Mouse (Mus musculus) cerebellum, adult 11-12 months (tissue): ENCODE data around the gene Plcg2.

Source experiments
- DNase-seq: peaks from one replicate; pipeline ENCODE4 v3.0.0; 2022

The Plcg2 gene

DNA sequence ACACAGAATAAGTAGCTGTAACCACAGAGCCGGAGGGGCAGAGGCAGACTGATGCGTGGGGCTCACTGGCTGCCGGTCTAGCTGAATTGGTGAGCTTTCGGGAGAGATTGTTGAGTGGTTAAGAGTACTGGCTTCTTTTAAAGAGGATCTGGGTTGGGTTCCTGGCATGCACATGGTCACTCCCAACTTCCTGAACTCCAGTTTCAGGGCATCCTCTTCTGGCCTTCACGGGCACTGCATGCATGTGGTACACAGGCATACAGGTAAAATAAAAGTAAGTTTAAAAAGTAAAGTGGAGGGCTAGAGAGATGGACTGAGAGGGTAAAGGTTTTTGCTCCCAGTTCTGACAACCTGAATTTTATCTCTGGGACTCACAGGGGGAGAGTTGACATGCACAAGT, 52.4 kb downstream of the Plcg2 start:
- no peak for DNase-seq

DNA sequence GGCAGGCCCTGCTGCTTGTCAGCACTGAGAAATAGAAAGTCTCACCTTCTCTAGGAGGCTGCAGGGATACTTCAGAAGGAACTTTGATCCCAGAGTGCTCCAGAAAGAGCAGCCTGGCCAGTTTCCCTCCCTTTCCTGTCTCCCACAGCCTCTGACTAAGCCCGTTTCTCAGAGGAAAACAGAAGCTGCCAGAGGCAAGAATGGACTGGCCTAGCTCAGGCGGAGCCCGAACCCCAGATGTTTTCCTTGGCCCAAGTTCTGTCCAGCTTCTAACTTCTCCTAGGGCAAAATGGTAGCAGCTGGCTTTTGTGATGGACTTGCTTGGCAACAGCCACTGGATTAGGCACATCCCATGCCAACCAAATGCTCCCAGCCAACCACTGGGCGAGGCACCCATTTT, 62.9 kb downstream of the Plcg2 start:
- DNase-seq = no peak

- no peak for DNase-seq
Observed at GRCm38 (mm10) chr8:117561735-117562361, 63.8 kb downstream of the Plcg2 start.

DNA sequence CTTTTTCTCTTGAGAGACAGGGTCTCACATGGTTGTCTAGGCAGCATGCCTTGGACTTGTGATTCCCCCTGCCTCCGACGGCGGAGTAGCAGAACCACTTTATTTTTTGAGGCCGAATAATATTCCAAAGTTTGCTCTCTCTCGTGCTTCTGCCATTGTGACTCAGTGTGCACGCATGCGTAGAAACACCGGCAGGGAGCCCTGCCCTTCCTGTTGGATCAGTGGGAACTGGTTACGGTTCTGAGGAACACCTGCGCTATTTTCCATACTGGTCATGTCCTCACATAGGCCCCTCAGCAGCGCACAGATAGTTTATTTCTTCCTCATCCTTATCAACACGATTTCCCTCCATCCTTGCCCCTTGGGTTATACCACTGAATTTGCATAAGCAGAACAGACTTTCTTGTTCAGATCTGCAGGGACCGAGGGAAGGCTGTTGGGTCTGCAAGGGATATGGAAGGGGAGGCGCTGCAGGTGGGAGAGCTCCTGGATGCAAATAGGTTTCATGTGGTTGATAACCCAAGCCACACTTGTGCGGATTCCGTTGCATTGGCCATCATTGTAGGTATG, 64.4 kb downstream of the Plcg2 start:
- DNase-seq = no peak

DNA sequence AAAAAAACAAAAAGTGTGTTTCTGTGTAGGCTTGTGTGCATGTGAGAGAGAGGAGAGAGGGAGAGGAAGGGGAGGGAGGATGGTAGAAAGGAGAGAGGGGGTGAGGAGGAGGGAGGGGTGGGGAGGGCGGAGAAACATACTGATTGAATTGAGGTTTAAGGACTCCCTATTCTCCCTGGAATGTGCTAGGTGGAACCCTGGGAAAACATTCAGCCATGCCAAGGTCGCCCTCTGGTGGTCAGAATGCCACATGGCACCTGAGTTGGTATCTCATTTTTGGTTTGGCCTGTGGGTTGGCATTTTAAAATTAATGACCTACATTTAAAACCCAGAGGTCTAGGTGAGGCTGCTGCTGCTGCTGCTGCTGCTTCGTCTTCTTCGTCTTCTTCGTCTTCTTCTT, 71.3 kb downstream of the Plcg2 start:
- peak; percentile 38 for DNase-seq

DNA sequence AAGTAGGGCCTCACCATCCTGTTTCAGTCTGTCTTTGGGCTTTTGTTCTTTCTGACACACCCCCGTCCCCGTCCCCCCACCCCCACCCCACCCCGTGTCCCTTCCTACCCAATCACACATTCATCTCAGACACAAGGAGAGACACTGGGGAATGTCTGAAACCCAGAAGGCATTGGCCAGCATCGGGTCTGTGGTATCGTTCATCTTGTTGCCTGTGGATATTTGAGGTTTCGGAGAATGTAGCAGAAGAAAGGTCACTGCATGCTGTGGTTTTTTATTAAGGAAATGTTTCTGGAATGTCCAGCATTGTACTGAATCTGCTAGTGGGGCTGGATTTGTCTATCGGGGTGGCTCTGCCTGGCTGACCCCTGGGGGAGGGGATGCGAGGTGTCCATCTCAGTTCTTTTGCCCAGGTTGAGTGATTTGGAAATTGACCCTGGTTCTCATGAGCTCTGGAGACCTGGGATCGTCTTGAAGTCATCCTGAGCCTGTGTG, 78.2 kb downstream of the Plcg2 start:
- no peak for DNase-seq

- no peak for DNase-seq
Observed at GRCm38 (mm10) chr8:117577059-117577458, 79.0 kb downstream of the Plcg2 start.

DNA sequence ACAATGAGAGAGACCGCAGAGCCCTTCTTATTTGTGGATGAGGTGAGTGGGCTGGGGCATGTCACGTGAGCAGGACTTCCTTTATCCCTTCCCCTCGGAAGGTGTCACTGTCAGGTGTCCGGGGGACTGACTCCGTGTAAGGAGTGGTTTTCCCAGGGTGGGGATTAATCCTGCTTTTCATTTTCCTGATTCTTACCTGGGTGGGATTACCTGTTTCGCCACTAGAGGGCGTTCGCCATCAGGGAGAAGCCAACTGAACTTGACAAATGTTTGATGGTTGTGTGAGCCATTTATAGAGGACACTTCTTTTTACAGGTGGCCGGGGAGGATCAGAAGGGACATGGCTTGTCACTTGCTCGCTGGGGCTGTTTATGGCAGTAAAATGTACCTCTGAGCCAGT, 79.8 kb downstream of the Plcg2 start:
- no peak for DNase-seq

- no peak for DNase-seq
Observed at GRCm38 (mm10) chr8:117578856-117579255, 80.8 kb downstream of the Plcg2 start.

- no peak for DNase-seq
Observed at GRCm38 (mm10) chr8:117593862-117594261, 95.8 kb downstream of the Plcg2 start.

- DNase-seq = no peak
Observed at GRCm38 (mm10) chr8:117595001-117595400, 96.9 kb downstream of the Plcg2 start.

GRCm38 (mm10) chr8:117596777-117597176, 98.7 kb downstream of the Plcg2 start:
- no peak for DNase-seq

GRCm38 (mm10) chr8:117600839-117601238, 102.7 kb downstream of the Plcg2 start:
- no peak for DNase-seq

GRCm38 (mm10) chr8:117604101-117604500, 106.0 kb downstream of the Plcg2 start:
- DNase-seq = no peak

GRCm38 (mm10) chr8:117604671-117605070, 106.6 kb downstream of the Plcg2 start:
- DNase-seq = peak; percentile 85

- peak; percentile 74 for DNase-seq
Observed at GRCm38 (mm10) chr8:117605201-117605600, 107.1 kb downstream of the Plcg2 start.

DNA sequence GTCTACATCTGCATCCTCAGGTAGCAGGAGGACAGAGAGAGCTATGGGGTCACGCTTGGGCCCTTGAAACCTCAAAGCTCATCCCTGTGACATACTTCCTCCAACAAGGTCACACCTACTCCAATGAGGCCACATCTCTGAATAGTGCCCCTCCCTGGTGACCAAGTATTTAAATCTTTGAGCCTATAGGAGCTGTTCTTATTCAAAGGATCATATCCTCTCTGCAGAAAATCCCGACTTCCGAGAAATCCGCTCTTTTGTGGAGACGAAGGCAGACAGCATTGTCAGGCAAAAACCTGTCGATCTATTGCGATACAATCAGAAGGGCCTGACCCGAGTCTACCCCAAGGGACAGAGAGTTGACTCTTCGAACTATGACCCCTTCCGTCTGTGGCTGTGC, 112.4 kb downstream of the Plcg2 start:
- no peak for DNase-seq

GRCm38 (mm10) chr8:117612861-117613260, 114.8 kb downstream of the Plcg2 start:
- DNase-seq = no peak

- DNase-seq = peak; percentile 39
Observed at GRCm38 (mm10) chr8:117626040-117626838, 128.1 kb downstream of the Plcg2 start.

DNA sequence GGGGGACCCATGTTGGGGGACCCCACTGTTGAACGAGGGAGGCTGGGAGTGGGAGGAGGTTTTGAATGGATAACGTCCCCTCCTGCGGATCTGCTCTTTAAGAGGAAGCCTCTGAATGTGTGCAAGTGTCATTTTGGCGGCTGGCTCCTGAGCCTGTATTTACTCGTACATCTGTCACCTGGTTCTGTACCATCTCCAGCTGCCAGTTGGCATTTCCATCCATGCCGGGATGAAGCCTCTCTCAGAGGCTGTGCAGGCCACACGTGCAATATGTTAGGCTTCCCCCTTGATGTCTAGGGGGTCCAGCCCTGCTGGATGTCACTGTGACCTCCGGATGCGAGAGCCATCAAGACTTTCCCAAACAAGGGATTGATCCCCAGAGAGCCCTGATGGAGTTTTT, 129.0 kb downstream of the Plcg2 start:
- DNase-seq = no peak

DNA sequence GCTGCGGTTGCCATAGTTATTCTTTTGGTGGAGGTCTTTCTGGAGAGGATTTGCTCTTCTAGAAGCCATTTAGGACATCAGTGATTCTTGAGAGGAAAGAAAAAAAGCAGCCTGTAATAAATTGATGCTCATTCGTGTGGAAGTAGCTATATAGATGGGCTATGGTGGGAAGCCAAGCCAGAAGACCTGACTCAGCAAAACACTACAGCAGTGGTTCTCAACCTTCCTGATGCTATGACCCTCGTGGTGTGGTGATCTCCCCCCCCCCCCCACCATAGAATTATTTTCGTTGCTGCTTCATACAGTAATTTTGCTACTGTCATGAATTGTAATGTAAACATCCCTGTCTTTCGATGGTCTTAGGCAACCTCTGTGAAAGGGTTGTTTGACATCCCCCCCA, 134.4 kb downstream of the Plcg2 start:
- DNase-seq = no peak

DNA sequence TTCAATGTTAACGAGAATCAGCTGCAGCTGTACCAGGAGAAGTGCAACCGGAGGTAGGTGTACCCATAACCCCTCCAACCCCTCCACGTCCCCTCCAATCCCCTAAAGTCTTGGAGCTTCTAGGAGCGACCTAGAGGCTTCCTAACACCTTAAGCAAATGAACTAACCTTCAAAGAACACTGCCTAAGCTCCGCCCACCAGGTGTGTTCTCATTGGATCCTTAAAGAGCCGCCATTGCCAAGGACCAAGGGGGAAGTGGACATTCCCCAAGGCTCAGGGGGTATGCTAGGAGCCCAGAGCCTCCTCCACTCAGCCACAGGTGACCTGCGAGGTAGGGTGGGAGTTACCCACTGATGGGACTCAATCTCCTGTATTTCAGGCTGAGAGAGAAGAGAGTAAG, 136.3 kb downstream of the Plcg2 start:
- DNase-seq = no peak

DNA sequence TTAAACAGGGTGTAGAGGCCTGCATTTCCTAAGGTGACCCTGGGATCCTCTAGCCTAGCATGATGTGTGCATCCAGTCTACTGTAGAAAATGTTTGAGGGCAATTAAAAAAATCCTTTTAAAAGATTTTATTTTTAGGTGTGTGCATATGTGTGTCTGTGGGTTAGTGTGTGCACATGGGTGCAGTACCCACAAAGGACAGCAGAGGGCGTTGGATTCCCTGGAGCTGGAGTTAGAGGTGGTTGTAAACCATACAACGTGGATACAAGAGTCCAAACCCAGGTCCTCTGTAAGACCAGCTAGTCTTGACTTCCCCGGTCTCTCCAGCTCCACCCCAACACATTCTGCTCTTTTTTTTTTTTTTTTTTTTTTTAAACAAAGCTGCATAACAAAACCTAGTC, 139.4 kb downstream of the Plcg2 start:
- DNase-seq = no peak

- DNase-seq = no peak
Observed at GRCm38 (mm10) chr8:117639631-117640030, 141.5 kb downstream of the Plcg2 start.
